Mouse (Mus musculus): ENCODE data around the gene Rpl29.

Gene Rpl29

GRCm38 (mm10) chr9:106417841-106418625 is 11.2 kb upstream of the Rpl29 start:
- peak; percentile 84 for DNase-seq

GRCm38 (mm10) chr9:106420608-106421007 is 8.6 kb upstream of the Rpl29 start:
- DNase-seq: no peak

GRCm38 (mm10) chr9:106421033-106421864 is 8.0 kb upstream of the Rpl29 start:
- DNase-seq: no peak

- DNase-seq: peak; percentile 96
Observed at GRCm38 (mm10) chr9:106421865-106422160, 7.4 kb upstream of the Rpl29 start.

- DNase-seq: no peak
Observed at GRCm38 (mm10) chr9:106428719-106429220, 484 bp upstream of the Rpl29 start.

GRCm38 (mm10) chr9:106430015-106430264 is 686 bp downstream of the Rpl29 start:
- DNase-seq: no peak

- DNase-seq: no peak
Observed at GRCm38 (mm10) chr9:106433389-106433788, 4.1 kb downstream of the Rpl29 start.

GRCm38 (mm10) chr9:106436566-106436965 is 7.3 kb downstream of the Rpl29 start:
- DNase-seq: no peak

GRCm38 (mm10) chr9:106442680-106443079 is 13.4 kb downstream of the Rpl29 start:
- no peak for DNase-seq

GRCm38 (mm10) chr9:106444836-106445235 is 15.6 kb downstream of the Rpl29 start:
- DNase-seq: no peak

GRCm38 (mm10) chr9:106447348-106447747 is 18.1 kb downstream of the Rpl29 start, which contains the start of the genes Abhd14b and Abhd14a:
TSS of gene Abhd14b (plus strand) at chr9:106447459.
TSS of gene Abhd14a (minus strand) at chr9:106447678.
- DNase-seq: peak; percentile 98

GRCm38 (mm10) chr9:106447951-106448350 is 18.7 kb downstream of the Rpl29 start:
- DNase-seq: no peak

GRCm38 (mm10) chr9:106448498-106449031 is 19.3 kb downstream of the Rpl29 start:
- peak; percentile 90 for DNase-seq

GRCm38 (mm10) chr9:106449947-106450346 is 20.7 kb downstream of the Rpl29 start:
- no peak for DNase-seq

GRCm38 (mm10) chr9:106450661-106451060 is 21.4 kb downstream of the Rpl29 start:
- DNase-seq: peak; percentile 80

GRCm38 (mm10) chr9:106451298-106451697 is 22.0 kb downstream of the Rpl29 start:
- no peak for DNase-seq

GRCm38 (mm10) chr9:106451899-106452298 is 22.6 kb downstream of the Rpl29 start:
- no peak for DNase-seq

GRCm38 (mm10) chr9:106452351-106452750 is 23.1 kb downstream of the Rpl29 start:
- DNase-seq: no peak

- no peak for DNase-seq
Observed at GRCm38 (mm10) chr9:106452821-106453220, 23.6 kb downstream of the Rpl29 start.

GRCm38 (mm10) chr9:106453271-106454070 is 24.2 kb downstream of the Rpl29 start, which contains the start of gene Pcbp4:
TSS of gene Pcbp4 (plus strand) at chr9:106453291.
- peak; percentile 60 for DNase-seq

GRCm38 (mm10) chr9:106454071-106454761 is 25.0 kb downstream of the Rpl29 start:
- no peak for DNase-seq

Measured in lung, postnatal 36 days (tissue).